Mouse (Mus musculus): ENCODE results near the gene Vmn2r107. TPM values are rescaled to one million over a fixed set of nuclear protein-coding genes. Genes with fewer than 3 reads are reported as not detected.

Vmn2r107 gene
- not detected in 2 replicates for polyA plus RNA-seq (2012; rRNA removed)

DNA sequence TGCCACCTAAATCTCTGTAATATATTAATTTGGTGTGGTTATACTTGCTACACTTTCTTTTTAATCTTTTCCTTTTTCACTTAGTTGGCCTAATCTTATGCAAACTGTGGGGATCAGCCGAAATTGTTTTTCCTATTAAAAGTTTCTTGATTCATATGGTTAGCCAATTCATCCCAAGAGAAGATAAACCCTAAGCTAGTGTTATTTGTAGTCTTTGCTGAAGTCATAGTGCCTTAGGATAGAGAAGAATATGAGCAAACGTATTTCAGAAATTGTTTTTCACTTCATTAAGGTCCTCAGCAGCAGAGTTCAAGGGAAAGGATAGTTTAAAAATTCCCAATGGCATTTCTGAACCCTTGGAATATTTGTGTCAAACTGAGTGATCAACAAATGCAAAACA, at the start of gene Vmn2r107:
Gene Vmn2r107, plus strand, starts transcription at position 301 of the 400 bp plus-strand sequence.

DNA sequence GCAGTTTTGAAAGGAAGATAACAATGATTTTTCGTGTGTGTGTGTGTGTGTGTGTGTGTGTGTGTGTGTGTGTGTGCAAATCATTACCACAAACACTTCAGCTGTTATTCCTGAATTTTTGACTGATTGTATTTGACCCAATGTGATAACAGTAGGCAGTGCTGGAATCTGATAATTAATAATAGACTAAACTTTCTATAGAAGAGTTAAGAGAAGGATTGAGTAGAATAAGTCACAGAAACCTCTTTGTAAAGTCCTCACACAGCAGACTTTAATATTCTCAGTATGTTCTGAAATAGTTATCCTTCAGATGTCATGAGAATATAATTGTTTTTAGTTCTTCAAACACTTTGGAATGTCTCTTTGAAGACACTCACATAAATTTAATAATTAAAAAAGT, 68.8 kb downstream of the Vmn2r107 start, which contains the start of gene Vmn1r224:
Gene Vmn1r224, plus strand, starts transcription at position 301 of the 400 bp plus-strand sequence.

Other genes starting within 250 kb of the Vmn2r107 start
- not detected in 2 replicates for gene Fpr-rs7, start 231.0 kb upstream of the Vmn2r107 start, polyA plus RNA-seq (2012; rRNA removed)
- gene Fpr-rs6, start 162.1 kb upstream of the Vmn2r107 start, polyA plus RNA-seq (2012; rRNA removed): not detected in 2 replicates
- not detected in 2 replicates for gene Vmn2r105, start 110.2 kb upstream of the Vmn2r107 start, polyA plus RNA-seq (2012; rRNA removed)
- not detected in 2 replicates for gene Vmn2r106, start 59.7 kb upstream of the Vmn2r107 start, polyA plus RNA-seq (2012; rRNA removed)
- gene Vmn1r224, start 68.9 kb downstream of the Vmn2r107 start, polyA plus RNA-seq (2012; rRNA removed): not detected in 2 replicates
- gene Vmn2r108, start 136.1 kb downstream of the Vmn2r107 start, polyA plus RNA-seq (2012; rRNA removed): not detected in 2 replicates
- not detected in 2 replicates for gene Vmn1r225, start 152.9 kb downstream of the Vmn2r107 start, polyA plus RNA-seq (2012; rRNA removed)
- gene Vmn2r109, start 219.5 kb downstream of the Vmn2r107 start, polyA plus RNA-seq (2012; rRNA removed): not detected in 2 replicates

Measured in colon, adult 2 months (tissue).